Mouse (Mus musculus) lung, postnatal 10 days (tissue): Measurements from ENCODE around the gene Prl2c1.
"Not testable (repeated sequence)": the region's sequence is repeated elsewhere in the genome, so short reads cannot be mapped to it uniquely, and the experiment has no call there.

Experiments used
- DNase-seq: peaks from one replicate; pipeline ENCODE4 v3.0.0; 2021

Prl2c1 gene

GRCm38 (mm10) chr13:27849042-27849441 is at the start of gene Prl2c1:
Gene Prl2c1, plus strand, starts transcription at chr13:27849342.
- no peak for DNase-seq

DNA sequence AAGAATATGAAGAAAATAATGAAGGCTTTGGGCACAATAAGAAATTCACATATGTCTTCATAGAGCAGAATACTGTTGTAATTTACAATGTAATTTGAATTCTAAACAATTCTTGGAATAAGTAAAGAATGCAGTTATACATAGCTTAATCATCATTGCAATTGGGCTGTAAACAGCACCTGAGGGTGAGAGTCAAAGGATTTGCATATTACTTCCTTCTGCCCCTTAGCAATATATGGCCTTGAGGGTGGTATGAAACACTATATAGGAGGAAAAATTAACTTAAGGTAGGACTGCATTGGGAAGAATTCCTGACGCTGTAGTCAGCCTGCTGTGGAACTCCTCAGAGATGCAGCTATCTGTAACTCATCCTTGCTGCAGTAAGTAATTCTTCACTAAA is 47.8 kb upstream of the Prl2c1 start, which contains the start of gene Prl2a1:
Gene Prl2a1, plus strand, starts transcription at position 301 of the 400 bp plus-strand sequence.
- no peak for DNase-seq

DNA sequence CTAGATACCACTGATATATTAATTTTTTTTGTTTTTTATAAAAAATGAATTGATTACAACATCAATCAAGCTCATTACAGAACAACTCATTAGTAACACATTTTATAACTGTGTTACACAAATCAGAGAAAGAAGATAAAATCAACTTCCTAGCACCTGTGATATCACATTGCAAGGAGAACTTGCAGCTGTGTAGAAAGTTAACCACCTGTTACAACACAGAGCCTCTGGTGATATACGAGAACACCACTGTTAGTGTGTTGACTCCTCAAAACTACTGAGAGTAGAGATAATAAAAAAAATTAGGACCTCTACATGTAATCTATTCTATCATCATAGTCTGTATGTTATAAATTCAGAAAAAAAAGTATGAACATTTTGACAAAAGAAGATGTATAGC is 46.4 kb upstream of the Prl2c1 start:
- DNase-seq, result no peak

GRCm38 (mm10) chr13:27904236-27904635 is 55.1 kb downstream of the Prl2c1 start:
- DNase-seq, result not testable (repeated sequence)
